Mouse (Mus musculus) cerebellum, adult 2 months (tissue): ENCODE results near the gene Lrrc59. TPM values are rescaled to one million over a fixed set of nuclear protein-coding genes. Genes with fewer than 3 reads are reported as not detected.

Experiments
- DNase-seq, 2 experiments: peaks; one replicate each; pipeline ENCODE4 v3.0.0; 2021
- H3K27ac ChIP-seq: fragments of 200-500 bp; 2 replicates; pipeline ENCODE4 v1.5.1; 2012; ENCODE audit warnings: low read length, control low read depth, inconsistent platforms; ENCODE audit not compliant: insufficient read depth
- H3K27me3 ChIP-seq: fragments of 200-500 bp; 2 replicates; pipeline ENCODE4 v1.6.1; 2012; ENCODE audit warnings: inconsistent platforms, mild to moderate bottlenecking, low read length, moderate library complexity; ENCODE audit not compliant: control insufficient read depth, insufficient read depth
- H3K4me1 ChIP-seq: fragments of 200-500 bp; 2 replicates; pipeline ENCODE4 v1.6.1; 2011; ENCODE audit warnings: low read length; ENCODE audit not compliant: control insufficient read depth, insufficient read depth
- H3K4me3 ChIP-seq: fragments of 200-500 bp; replicated peaks from 2 replicates; pipeline ENCODE3; 2011; ENCODE audit warnings: mild to moderate bottlenecking, low read depth, low read length, control low read depth; ENCODE audit not compliant: insufficient read depth
- CTCF ChIP-seq: fragments of 200-500 bp; IDR thresholded peaks from 2 replicates; pipeline ENCODE4 v1.5.1; 2011; ENCODE audit warnings: low read depth, mild to moderate bottlenecking, control low read depth, low read length, moderate library complexity, borderline replicate concordance; ENCODE audit not compliant: insufficient read depth
- POLR2A ChIP-seq: fragments of 200-500 bp; IDR thresholded peaks from 2 replicates; pipeline ENCODE4 v1.6.1; 2011; ENCODE audit warnings: low read length, control low read depth, borderline replicate concordance; ENCODE audit not compliant: insufficient read depth
- WGBS: fragments of 180-500 bp; shearing (Covaris S2); methylation state at CpG from one replicate; pipeline ENCODE4 v1.1.7; 2018; 5-methylcytosine and 5-hydroxymethylcytosine counted together
- polyA plus RNA-seq: library from polyadenylated mRNA; depleted of rRNA; stranded (reverse); fragments of >200 nt; gene quantifications from 2 replicates; pipeline ENCODE4 v1.2.3, GENCODE M21; 2012

Lrrc59 gene
- polyA plus RNA-seq, 1 experiment, result 71.9 TPM

DNA sequence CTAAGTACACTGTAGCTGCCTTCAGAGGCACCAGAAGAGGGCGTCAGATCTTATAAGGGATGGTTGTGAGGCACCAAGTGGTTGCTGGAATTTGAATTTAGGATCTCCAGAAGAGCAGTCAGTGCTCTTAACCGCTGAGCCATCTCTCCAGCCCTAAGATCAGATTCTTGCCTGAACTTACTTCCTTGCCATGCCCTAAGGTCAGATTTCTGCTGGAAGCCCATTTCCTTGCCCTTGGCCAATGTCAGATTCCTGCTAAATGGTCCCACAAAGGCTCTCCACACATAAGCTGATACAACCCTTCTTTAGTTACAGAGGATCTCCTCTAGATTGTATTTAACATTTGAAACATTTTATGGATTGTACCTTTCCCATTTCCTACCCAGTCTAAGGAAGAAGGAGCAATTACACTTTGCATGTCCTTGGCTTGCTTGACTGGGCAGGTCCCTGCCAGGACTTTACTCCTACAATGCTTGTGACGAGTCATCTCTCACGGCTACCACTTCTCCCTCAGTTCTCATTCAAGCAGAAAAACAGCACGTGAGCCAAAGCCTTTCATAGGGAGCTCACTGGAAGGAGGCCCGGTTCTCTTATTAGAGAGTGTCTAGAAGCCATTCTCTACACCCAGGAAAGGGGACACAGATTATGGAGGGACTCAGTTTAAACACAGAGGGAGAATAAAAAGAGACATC lies 8.7 kb upstream of the Lrrc59 start:
- H3K4me3 ChIP-seq, result no peak overlapping the region
- 24% methylated on average over 6 of the region's 6 CpGs for WGBS

DNA sequence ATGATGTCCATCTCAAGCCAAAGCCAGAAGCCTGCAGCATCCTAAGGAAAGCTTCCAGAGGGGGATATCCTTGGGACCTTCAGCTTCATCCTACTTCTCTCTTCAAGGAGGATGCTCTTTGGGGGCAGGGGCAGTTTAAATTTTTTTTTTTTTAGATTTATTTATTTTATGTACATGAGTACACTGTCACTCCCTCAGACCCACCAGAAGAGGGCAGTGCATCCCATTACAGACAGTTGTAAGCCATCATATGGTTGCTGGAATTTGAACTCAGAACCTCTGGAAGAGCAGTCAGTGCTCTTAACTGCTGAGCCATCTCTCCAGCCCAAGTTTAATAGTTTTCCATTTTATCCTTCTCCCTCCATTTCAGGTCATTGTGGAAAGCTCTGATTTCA lies 8.1 kb upstream of the Lrrc59 start:
- no peak for DNase-seq
- Histone ChIP-seq H3K27ac (no peak overlapping the region), H3K27me3 (no peaks in the 10 kb centered on the region), H3K4me3 (no peak overlapping the region), H3K4me1 (no peaks in the 10 kb centered on the region)
- TF ChIP-seq CTCF (no peak), POLR2A (no peak)

More for the DNA sequence above, 8.7 kb upstream of the Lrrc59 start:
- no peak for DNase-seq
- Histone ChIP-seq H3K27ac (no peak overlapping the region), H3K27me3 (no peaks in the 10 kb centered on the region), H3K4me1 (no peaks in the 10 kb centered on the region)
- TF ChIP-seq CTCF (no peak), POLR2A (no peak)

DNA sequence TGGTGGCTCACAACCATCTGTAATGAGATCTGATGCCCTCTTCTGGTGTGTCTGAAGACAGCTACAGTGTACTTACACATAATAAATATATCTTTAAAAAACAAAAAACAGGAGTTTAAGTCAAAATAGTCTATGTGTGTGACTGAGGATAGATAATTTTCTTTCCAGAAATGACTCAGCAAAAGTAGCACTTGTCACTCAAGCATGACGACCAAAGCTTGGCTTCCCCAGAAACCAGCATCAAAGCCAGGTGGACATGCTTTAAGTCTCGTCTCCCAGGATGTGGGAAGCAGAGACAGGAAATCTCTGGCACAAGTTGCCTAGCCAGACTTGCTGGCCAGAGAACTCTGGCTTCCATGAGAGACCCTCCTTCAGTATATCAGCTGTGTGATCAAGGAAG lies 7.4 kb upstream of the Lrrc59 start:
- no peak for TF ChIP-seq CTCF
- TF ChIP-seq POLR2A, result no peak
- 47% methylated on average over 2 of the region's 2 CpGs for WGBS
- H3K27me3 ChIP-seq, result no peaks in the 10 kb centered on the region
- H3K27ac ChIP-seq, result no peak overlapping the region
- DNase-seq, result no peak
- no peak overlapping the region for H3K4me3 ChIP-seq
- no peaks in the 10 kb centered on the region for H3K4me1 ChIP-seq

DNA sequence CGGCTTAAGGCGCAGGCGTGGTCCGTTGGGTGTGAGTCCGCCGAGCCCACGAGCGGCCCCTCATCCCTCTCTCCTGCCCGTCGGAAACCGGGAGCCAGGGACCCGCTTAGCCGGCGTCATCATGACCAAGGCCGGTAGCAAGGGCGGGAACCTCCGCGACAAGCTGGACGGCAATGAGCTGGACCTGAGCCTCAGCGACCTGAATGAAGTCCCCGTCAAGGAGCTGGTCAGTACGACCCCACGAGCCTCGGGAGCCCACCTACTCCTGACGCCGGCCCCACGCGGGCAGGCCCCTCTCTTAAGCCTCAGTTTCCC lies 274 bp downstream of the Lrrc59 start:
- peaks cover 9% of the 10 kb centered on the region for H3K4me1 ChIP-seq
- H3K27me3 ChIP-seq, result no peaks in the 10 kb centered on the region
- DNase-seq, result no peak
- WGBS, result 1% methylated on average over 28 of the region's 28 CpGs
- no peak for TF ChIP-seq CTCF
- TF ChIP-seq POLR2A, result no peak
- no peak overlapping the region for H3K27ac ChIP-seq
- peak overlapping the region; percentile 90 for H3K4me3 ChIP-seq

DNA sequence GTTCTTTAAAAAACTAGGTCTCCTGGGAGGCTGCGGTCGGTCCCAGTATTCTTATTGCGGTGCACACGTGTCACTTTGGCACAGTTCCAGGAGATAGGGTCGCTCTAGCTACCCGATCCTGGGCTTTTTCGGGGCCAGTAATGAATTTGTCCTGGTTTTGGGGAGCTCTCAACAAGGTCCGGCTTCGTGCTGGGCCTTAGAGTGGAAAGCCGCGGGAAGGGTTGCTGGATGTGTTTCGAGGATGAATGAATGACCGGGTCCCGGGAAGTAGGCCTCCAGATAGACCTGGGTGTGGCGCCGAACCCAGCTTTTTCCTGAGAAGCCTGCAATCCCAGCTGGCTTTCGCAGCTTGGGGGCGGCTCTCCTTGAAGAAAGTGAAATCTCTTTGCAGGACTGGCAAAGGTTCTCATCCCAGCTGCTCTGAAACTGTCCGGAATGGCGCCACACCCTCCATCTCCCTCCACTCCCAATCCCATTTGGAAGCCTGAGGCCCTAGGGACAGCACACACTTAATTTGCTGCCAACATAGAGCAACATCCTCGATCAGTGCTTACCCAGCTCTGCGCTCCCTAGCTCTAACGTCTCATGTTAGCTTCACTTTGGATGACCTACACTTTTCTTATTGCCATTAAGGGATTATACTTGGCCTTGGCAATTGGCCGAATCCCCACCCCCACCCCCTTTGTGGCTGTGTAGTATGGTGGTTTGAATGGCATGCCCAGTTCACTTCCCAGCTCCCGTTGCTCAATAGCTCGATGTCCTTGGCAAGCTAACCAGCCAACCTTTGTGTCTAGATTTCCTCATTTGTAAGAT lies 838 bp downstream of the Lrrc59 start:
- TF ChIP-seq CTCF, result no peak
- TF ChIP-seq POLR2A, result no peak
- DNase-seq, result peak; percentile 25 to 42
- WGBS, result 4% methylated on average over 26 of the region's 26 CpGs
- Histone ChIP-seq H3K27me3 (no peaks in the 10 kb centered on the region), H3K27ac (no peak overlapping the region), H3K4me3 (peak overlapping the region; percentile 90), H3K4me1 (peaks cover 9% of the 10 kb centered on the region)

DNA sequence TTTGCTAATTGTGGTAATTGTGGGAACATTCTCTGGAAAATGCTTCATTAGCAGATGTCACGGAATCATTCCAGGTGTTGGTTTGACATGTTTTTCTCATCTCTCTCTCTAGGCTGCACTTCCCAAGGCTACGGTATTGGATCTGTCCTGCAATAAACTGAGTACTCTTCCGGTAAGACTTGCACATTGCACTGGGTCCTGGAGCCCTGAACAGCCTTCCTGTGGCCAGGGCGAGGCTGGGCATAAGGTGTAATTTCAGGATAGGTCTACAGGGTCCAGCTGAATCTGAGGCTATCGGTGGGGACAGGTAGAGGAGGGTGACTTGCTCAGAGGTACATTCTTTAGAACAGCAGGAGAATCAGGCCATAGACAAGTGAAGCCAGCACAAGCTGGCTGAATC lies 2.4 kb downstream of the Lrrc59 start:
- Histone ChIP-seq H3K27me3 (no peaks in the 10 kb centered on the region), H3K27ac (no peak overlapping the region), H3K4me3 (no peak overlapping the region), H3K4me1 (peaks cover 9% of the 10 kb centered on the region)
- TF ChIP-seq POLR2A, result no peak
- 92% methylated on average over 5 of the region's 5 CpGs for WGBS
- DNase-seq, result no peak

DNA sequence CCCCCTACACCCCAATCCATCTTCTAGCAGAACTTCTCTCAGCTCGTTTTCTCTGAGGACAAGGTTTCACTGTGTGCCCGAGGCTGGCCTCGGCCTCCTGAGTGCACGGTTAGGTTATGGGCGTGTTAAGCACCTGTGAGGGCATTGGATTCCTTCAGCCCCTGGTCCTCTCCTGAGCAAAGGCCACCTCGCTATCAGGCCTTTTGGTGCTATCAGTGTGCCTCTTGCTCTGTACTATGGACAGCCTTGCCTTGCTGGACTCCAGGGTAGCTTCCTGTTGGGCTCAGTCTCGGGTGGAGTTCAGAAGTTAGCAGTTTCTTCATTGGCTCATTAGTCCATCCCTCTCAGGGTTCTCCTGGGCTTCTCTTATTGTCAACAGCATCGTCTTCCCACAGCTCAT lies 3.4 kb downstream of the Lrrc59 start:
- no peak for DNase-seq
- 87% methylated on average over 8 of the region's 8 CpGs for WGBS
- H3K4me3 ChIP-seq, result no peak overlapping the region
- TF ChIP-seq POLR2A (no peak), CTCF (no peak)
- H3K27me3 ChIP-seq, result no peaks in the 10 kb centered on the region
- H3K27ac ChIP-seq, result no peak overlapping the region
- peaks cover 9% of the 10 kb centered on the region for H3K4me1 ChIP-seq

DNA sequence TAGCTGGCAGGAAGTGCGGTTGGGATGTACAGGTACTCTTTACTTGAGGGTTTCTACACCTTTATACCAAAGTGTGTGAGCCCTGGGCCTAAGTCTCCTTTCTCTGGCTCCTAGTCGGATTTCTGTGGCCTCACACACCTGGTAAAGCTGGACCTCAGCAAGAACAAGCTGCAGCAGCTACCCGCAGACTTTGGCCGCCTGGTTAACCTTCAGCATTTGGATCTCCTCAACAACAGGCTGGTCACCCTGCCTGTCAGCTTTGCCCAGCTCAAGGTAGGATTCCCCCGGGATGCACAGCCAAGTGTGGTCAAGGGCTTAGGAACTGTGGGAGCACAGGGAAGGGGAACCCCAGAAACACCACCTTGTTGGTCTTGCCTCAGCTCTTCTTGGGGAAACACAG lies 4.9 kb downstream of the Lrrc59 start:
- Histone ChIP-seq H3K4me3 (no peak overlapping the region), H3K4me1 (peaks cover 9% of the 10 kb centered on the region), H3K27ac (no peak overlapping the region), H3K27me3 (no peaks in the 10 kb centered on the region)
- TF ChIP-seq CTCF, result no peak
- TF ChIP-seq POLR2A, result no peak
- no peak for DNase-seq
- 86% methylated on average over 5 of the region's 5 CpGs for WGBS
